Mouse (Mus musculus): ENCODE measurements around the gene Scn1a. TPM values are rescaled to one million over a fixed set of nuclear protein-coding genes. Genes with fewer than 3 reads are reported as not detected.

Scn1a gene
- polyA plus RNA-seq, 1 experiment from 2014 or later = 5.2 TPM

GRCm38 (mm10) chr2:66392586-66392985 is 48.1 kb downstream of the Scn1a start:
- no peaks in the 10 kb centered on the region for H3K4me1 ChIP-seq
- no peak overlapping the region for H3K4me2 ChIP-seq (replicated peaks)
- H3K27me3 ChIP-seq (replicated peaks) = no peaks in the 10 kb centered on the region
- no peaks in the 10 kb centered on the region for H3K36me3 ChIP-seq
- no peak for ATAC-seq (ENCODE audit: low FRiP score, low read depth)
- no peak overlapping the region for H3K9ac ChIP-seq
- H3K4me3 ChIP-seq = no peak overlapping the region
- no peak overlapping the region for H3K27ac ChIP-seq
- H3K9me3 ChIP-seq = no peaks in the 10 kb centered on the region
- WGBS = 81% methylated on average over 5 of the region's 5 CpGs

DNA sequence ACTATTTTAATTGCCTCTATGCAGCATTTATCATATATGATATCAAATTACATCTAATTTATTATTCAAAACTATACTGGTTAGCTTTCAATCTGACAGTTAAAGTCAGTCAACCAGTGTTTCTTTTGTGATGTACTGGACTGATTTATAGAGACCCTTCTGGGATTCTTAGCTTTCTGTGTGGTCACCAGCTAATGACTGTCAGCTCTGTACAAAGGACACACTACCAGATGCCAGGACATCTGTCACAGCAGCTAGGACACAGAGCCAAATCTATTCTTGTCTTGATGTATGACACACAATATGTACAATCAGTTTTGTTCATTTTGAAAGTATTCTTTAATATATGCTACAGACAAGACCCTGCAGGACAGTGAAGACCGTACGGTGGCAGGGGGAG is 72.7 kb downstream of the Scn1a start:
- H3K27ac ChIP-seq = no peak overlapping the region
- no peak overlapping the region for H3K4me3 ChIP-seq
- WGBS = 55% methylated on average over 2 of the region's 2 CpGs
- H3K9ac ChIP-seq = no peak overlapping the region
- H3K4me1 ChIP-seq = no peaks in the 10 kb centered on the region
- H3K9me3 ChIP-seq = no peaks in the 10 kb centered on the region
- H3K27me3 ChIP-seq (replicated peaks) = no peaks in the 10 kb centered on the region
- H3K4me2 ChIP-seq (replicated peaks) = no peak overlapping the region
- peak; percentile 65; the same call in 1 of the 2 replicates for ATAC-seq (ENCODE audit: low FRiP score, low read depth)
- no peaks in the 10 kb centered on the region for H3K36me3 ChIP-seq

DNA sequence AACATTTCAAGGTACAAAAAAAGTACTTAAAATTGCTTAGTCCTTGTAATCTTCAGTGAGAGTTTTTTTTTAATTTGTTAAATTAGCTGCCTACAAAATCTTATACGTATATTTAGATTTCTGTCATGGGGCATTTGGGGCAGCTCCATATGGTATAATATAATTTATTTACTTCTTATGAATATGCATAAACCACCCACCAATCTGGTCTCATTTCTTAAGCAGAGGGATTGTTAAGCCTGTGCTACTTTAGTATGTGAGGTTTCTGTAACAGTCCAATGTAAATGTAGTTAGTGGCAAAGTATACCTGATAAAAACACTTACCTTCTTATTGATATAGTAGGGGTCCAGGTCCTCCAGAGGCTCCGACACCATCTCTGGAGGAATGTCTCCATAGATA is 90.0 kb downstream of the Scn1a start:
- H3K4me3 ChIP-seq = no peak overlapping the region
- no peaks in the 10 kb centered on the region for H3K27me3 ChIP-seq (replicated peaks)
- H3K9ac ChIP-seq = no peak overlapping the region
- no peaks in the 10 kb centered on the region for H3K4me1 ChIP-seq
- H3K9me3 ChIP-seq = no peaks in the 10 kb centered on the region
- no peaks in the 10 kb centered on the region for H3K36me3 ChIP-seq
- H3K27ac ChIP-seq = no peak overlapping the region
- WGBS = 86% methylated on average over 2 of the region's 2 CpGs
- ATAC-seq (ENCODE audit: low FRiP score, low read depth) = no peak
- H3K4me2 ChIP-seq (replicated peaks) = no peak overlapping the region

- Histone ChIP-seq H3K36me3 (no peaks in the 10 kb centered on the region), H3K9me3 (no peaks in the 10 kb centered on the region), H3K27me3 (replicated peaks) (no peaks in the 10 kb centered on the region), H3K4me3 (no peak overlapping the region), H3K4me2 (replicated peaks) (no peak overlapping the region), H3K4me1 (no peaks in the 10 kb centered on the region), H3K9ac (no peak overlapping the region), H3K27ac (no peak overlapping the region)
- ATAC-seq (ENCODE audit: low FRiP score, low read depth) = no peak
- WGBS = 93% methylated on average over 1 of the region's 1 CpGs
Measured at GRCm38 (mm10) chr2:66346622-66347021, 94.0 kb downstream of the Scn1a start.

GRCm38 (mm10) chr2:66346181-66346580 is 94.5 kb downstream of the Scn1a start:
- Histone ChIP-seq H3K27ac (no peak overlapping the region), H3K4me2 (replicated peaks) (no peak overlapping the region), H3K27me3 (replicated peaks) (no peaks in the 10 kb centered on the region), H3K36me3 (no peaks in the 10 kb centered on the region), H3K4me1 (no peaks in the 10 kb centered on the region), H3K9me3 (no peaks in the 10 kb centered on the region), H3K9ac (no peak overlapping the region), H3K4me3 (no peak overlapping the region)
- no peak for ATAC-seq (ENCODE audit: low FRiP score, low read depth)
- WGBS = 81% methylated on average over 3 of the region's 3 CpGs

- H3K36me3 ChIP-seq = no peaks in the 10 kb centered on the region
- H3K4me3 ChIP-seq = no peak overlapping the region
- no peaks in the 10 kb centered on the region for H3K27me3 ChIP-seq (replicated peaks)
- H3K9me3 ChIP-seq = no peaks in the 10 kb centered on the region
- 61% methylated on average over 5 of the region's 5 CpGs for WGBS
- H3K4me1 ChIP-seq = no peaks in the 10 kb centered on the region
- no peak overlapping the region for H3K4me2 ChIP-seq (replicated peaks)
- ATAC-seq (ENCODE audit: low FRiP score, low read depth) = no peak
- H3K9ac ChIP-seq = no peak overlapping the region
- H3K27ac ChIP-seq = no peak overlapping the region
Measured at GRCm38 (mm10) chr2:66337406-66337805, 103.2 kb downstream of the Scn1a start.

GRCm38 (mm10) chr2:66336396-66336795 is 104.2 kb downstream of the Scn1a start:
- H3K9ac ChIP-seq = no peak overlapping the region
- no peak for ATAC-seq (ENCODE audit: low FRiP score, low read depth)
- H3K4me2 ChIP-seq (replicated peaks) = no peak overlapping the region
- no peaks in the 10 kb centered on the region for H3K27me3 ChIP-seq (replicated peaks)
- no peak overlapping the region for H3K27ac ChIP-seq
- H3K4me1 ChIP-seq = no peaks in the 10 kb centered on the region
- 81% methylated on average over 6 of the region's 6 CpGs for WGBS
- no peaks in the 10 kb centered on the region for H3K9me3 ChIP-seq
- H3K4me3 ChIP-seq = no peak overlapping the region
- no peaks in the 10 kb centered on the region for H3K36me3 ChIP-seq

DNA sequence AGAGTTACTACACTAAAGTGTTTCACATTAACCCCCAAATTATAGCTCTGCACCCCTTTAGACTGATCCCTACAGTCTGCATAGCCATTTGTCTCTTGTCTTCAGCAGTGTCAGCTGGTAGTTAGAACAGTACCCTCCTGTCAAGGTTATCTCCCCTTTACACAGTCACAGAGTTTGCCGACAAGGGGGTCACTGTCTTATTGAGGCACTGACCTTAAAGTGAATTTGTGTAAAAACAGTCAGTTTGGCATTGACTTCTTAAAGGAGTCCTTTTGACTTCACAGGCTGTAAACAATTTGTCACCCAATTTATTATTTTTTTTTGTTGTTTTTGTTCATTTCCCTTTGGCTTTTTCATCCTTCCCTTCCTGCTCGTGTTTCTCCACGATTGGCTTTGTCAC is 168.1 kb downstream of the Scn1a start:
- Histone ChIP-seq H3K36me3 (no peaks in the 10 kb centered on the region), H3K4me1 (no peaks in the 10 kb centered on the region), H3K4me2 (replicated peaks) (no peak overlapping the region), H3K27me3 (replicated peaks) (no peaks in the 10 kb centered on the region), H3K9me3 (no peaks in the 10 kb centered on the region), H3K27ac (no peak overlapping the region), H3K9ac (no peak overlapping the region), H3K4me3 (no peak overlapping the region)
- 86% methylated on average over 3 of the region's 3 CpGs for WGBS
- ATAC-seq (ENCODE audit: low FRiP score, low read depth) = no peak

DNA sequence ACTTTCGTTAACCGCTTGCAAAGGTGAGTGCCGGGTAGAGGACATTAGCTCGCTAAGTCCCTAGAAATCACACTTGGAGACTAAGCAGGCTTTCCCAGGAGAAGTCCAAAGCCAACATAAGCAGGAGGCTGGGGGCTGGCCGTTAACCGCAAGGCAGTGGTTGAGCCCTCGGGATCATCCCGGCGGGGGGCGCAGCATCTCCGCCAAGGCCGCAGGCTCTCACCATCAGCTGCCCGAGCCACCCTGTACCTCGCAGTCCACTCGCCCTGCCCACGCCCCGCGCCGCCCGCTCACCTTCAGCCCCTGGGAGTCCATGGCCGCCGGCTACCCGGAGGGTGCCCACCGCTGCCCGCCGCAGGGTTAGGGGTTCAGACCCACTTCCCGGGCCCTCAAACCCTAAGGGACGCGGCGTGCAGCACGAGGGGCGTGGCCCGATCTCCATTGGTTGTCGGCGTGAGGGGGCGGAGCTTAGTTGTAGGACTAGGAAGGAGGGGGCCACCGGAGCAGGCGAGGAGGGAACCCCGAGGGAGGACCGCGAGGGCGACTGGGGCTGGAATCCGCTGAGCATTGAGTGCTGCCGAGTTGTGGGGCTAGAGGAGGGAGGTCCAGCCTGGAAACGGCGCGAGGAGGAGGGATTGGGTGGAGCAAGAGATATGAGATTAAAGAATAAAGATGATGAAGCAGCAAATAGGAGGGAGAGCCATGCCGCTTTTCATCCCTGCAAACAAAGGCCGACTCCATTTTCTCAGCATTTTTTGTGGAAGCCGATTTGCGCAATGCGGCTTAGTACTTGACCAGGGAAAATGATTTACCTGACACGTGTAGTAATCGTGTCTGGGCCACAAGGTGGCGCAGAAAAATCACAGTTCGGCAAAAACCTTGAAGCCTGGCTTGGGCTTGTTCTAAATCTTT is 184.2 kb downstream of the Scn1a start, which contains the start of gene Ttc21b:
Gene Ttc21b (minus strand): TSS at position 398 of the 912 bp plus-strand sequence.
- Histone ChIP-seq H3K4me3 (peak within 1 kb of the TSS; percentile 75), H3K27ac (peak within 1 kb of the TSS; percentile 47; the same call in 1 of the 2 replicates), H3K9me3 (no peaks in the 10 kb centered on the region), H3K4me2 (replicated peaks) (peak within 1 kb of the TSS; percentile 68), H3K4me1 (peaks cover 10% of the 10 kb centered on the region), H3K9ac (peak within 1 kb of the TSS; percentile 72), H3K27me3 (replicated peaks) (no peaks in the 10 kb centered on the region), H3K36me3 (peaks cover 4% of the 10 kb centered on the region; the same call in 1 of the 2 replicates)
- under 1% methylated on average over 56 of the region's 56 CpGs for WGBS
- ATAC-seq (ENCODE audit: low FRiP score, low read depth) = peak; percentile 99

DNA sequence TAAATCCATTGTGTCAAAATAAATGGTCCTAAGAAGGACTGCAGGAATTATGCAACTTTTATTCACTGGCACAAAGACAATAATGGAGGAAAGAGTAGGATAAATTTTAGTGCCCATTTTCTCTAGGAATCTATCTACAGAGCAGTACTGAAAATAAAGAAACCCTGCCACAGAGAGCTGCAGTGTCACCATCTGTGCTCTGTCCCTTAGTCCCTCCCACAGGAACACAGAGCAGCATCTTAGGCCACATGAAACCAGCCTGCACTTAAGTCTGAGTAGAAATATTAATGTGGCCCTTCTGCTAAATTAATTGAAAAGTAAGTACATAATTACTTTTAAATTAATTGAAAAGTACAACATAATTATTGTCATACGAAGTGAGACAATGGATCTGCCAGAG is 196.6 kb downstream of the Scn1a start:
- ATAC-seq (ENCODE audit: low FRiP score, low read depth) = no peak
- no peaks in the 10 kb centered on the region for H3K27me3 ChIP-seq (replicated peaks)
- no peak overlapping the region for H3K4me3 ChIP-seq
- no peak overlapping the region for H3K4me2 ChIP-seq (replicated peaks)
- WGBS = 83% methylated on average over 1 of the region's 1 CpGs
- no peak overlapping the region for H3K9ac ChIP-seq
- no peaks in the 10 kb centered on the region for H3K9me3 ChIP-seq
- no peaks in the 10 kb centered on the region for H3K4me1 ChIP-seq
- no peak overlapping the region for H3K27ac ChIP-seq
- peaks cover 30% of the 10 kb centered on the region for H3K36me3 ChIP-seq

GRCm38 (mm10) chr2:66240334-66240733 is 200.3 kb downstream of the Scn1a start:
- H3K4me3 ChIP-seq = no peak overlapping the region
- H3K9ac ChIP-seq = no peak overlapping the region
- H3K9me3 ChIP-seq = no peaks in the 10 kb centered on the region
- H3K4me1 ChIP-seq = no peaks in the 10 kb centered on the region
- ATAC-seq (ENCODE audit: low FRiP score, low read depth) = no peak
- WGBS = 100% methylated on average over 1 of the region's 1 CpGs
- peaks cover 17% of the 10 kb centered on the region for H3K36me3 ChIP-seq
- H3K27ac ChIP-seq = no peak overlapping the region
- H3K27me3 ChIP-seq (replicated peaks) = no peaks in the 10 kb centered on the region
- no peak overlapping the region for H3K4me2 ChIP-seq (replicated peaks)

GRCm38 (mm10) chr2:66238886-66239285 is 201.8 kb downstream of the Scn1a start:
- Histone ChIP-seq H3K9me3 (no peaks in the 10 kb centered on the region), H3K27me3 (replicated peaks) (no peaks in the 10 kb centered on the region), H3K4me1 (no peaks in the 10 kb centered on the region), H3K36me3 (peaks cover 17% of the 10 kb centered on the region), H3K4me2 (replicated peaks) (no peak overlapping the region), H3K9ac (no peak overlapping the region), H3K27ac (no peak overlapping the region), H3K4me3 (no peak overlapping the region)
- 93% methylated on average over 5 of the region's 5 CpGs for WGBS
- ATAC-seq (ENCODE audit: low FRiP score, low read depth) = no peak

DNA sequence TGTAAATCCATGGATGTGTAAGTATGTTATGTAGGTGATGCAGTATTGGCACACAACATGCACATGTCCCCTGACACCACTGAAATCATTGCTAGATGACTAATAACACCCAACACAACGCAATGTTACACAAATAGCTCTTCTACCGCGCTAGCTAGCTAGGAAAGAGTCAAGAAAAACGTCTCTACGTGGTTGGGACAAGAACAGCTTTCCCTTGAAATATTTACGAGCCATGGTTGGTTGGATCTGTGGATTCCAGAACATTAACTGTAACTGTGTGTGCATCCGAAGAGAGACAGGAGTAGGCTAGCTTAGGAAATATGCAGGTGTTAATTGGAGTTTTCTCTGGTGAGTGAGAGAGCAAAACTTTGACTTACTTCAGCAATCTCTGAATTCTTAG is 219.7 kb downstream of the Scn1a start:
- Histone ChIP-seq H3K4me3 (no peak overlapping the region), H3K27ac (no peak overlapping the region), H3K9ac (no peak overlapping the region), H3K27me3 (replicated peaks) (no peaks in the 10 kb centered on the region), H3K4me1 (no peaks in the 10 kb centered on the region), H3K9me3 (no peaks in the 10 kb centered on the region), H3K36me3 (peaks cover 13% of the 10 kb centered on the region; the same call in 1 of the 2 replicates), H3K4me2 (replicated peaks) (no peak overlapping the region)
- ATAC-seq (ENCODE audit: low FRiP score, low read depth) = no peak
- WGBS = 84% methylated on average over 7 of the region's 7 CpGs
